Mouse (Mus musculus) erythroblast, adult 5-6 weeks (primary cell): Measurements from ENCODE around the gene Rassf1. TPM values are rescaled to one million over a fixed set of nuclear protein-coding genes. Genes with fewer than 3 reads are reported as not detected.

Experiments used
- ATAC-seq: replicated peaks from 2 replicates; pipeline ENCODE4 v1.8.0; 2016; ENCODE audit warnings: moderate number of reproducible peaks, mild to moderate bottlenecking, moderate TSS enrichment, inconsistent platforms; ENCODE audit not compliant: poor library complexity, low FRiP score, severe bottlenecking
- total RNA-seq, 2 experiments: library from RNA; stranded (forward) in 1 of 2; stranded (reverse) in 1 of 2; fragments of 150-400 nt in 1 of 2; fragments of 200-764, 138-1000 nt in 1 of 2; gene quantifications; 2 replicates each; pipeline versions ENCODE4 v1.2.3 to v1.2.4; 2015 to 2017; ENCODE audit warnings: low replicate concordance in 2 of 2

The Rassf1 gene
- total RNA-seq, 2 experiments from 2014 or later: 7.3 to 14.8 TPM

DNA sequence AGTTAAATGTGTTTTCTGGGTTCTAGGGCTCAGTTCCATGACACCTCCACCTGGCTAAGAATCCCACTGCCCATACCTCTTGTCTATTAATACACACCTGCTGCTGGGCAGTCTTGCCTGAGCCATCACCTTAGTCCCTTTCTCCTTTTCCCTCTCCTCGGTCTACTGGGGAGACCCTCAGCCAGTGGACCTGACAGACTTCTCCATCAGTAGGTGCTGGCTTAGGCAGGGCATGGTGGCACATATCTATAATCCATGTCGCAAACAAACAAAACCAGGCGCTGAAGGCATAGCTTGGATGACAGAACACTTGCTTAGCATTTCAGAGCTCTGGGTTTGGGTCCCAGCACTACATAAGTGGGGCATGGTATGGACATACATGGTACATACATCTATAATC lies 12.6 kb upstream of the Rassf1 start:
- no peak for ATAC-seq

DNA sequence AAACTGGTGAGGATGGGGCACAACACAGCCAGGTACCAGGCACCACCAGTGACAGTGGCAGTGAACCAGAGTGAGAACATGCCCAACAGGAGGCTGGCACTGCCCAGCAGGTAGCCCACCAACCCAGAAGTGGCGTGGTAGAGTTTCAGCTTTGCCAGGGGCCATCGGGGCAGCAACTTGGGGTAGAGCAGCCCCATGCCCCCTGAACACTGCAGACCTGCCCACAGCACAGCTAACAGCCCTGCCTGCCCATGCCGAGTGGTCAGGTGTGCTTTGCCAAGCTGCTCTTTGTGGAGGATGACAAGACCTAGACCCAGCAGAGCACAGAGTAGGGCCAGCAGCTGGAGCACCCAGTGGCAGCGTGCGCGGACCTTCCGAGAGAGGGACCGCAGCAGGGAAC lies 11.4 kb upstream of the Rassf1 start:
- ATAC-seq: no peak

DNA sequence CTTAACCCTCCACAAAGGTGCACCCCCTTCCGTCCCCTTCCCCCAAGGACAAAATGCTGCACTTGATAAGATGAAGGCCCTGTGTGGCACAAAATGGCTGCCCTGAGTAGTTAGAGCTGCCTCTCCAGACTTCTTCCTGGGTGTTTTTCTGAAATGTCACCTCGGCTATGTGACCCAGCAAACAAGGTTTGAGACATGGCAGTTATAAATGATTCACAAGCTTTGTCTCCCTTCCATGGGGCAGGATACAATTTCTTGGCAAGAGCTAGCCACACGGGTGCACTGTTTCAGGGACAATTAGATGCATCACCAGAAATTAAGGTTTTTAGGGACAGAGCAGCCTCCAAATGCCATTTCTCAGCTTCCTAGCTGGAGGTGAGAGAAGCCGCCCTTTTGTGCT lies 10.9 kb upstream of the Rassf1 start:
- no peak for ATAC-seq

DNA sequence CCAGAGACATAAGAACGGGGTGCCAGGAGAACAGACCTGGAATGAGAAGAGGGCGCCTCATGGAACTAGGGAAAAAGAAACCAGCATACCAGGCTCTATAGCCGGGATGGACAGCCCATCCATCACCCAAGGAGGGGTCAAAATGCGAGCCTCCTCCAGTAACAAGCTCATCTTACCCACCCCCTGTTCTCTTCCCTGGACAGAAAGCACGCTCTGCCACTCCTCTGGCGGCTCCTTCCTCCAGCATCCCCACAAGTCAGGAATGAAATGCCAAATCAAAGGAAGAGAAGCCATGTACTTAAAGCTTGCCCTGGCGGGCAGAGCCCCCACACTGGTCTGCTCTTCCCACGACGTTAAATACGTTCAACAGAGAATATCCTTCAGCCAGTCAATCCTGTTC lies 10.3 kb upstream of the Rassf1 start:
- ATAC-seq: no peak

DNA sequence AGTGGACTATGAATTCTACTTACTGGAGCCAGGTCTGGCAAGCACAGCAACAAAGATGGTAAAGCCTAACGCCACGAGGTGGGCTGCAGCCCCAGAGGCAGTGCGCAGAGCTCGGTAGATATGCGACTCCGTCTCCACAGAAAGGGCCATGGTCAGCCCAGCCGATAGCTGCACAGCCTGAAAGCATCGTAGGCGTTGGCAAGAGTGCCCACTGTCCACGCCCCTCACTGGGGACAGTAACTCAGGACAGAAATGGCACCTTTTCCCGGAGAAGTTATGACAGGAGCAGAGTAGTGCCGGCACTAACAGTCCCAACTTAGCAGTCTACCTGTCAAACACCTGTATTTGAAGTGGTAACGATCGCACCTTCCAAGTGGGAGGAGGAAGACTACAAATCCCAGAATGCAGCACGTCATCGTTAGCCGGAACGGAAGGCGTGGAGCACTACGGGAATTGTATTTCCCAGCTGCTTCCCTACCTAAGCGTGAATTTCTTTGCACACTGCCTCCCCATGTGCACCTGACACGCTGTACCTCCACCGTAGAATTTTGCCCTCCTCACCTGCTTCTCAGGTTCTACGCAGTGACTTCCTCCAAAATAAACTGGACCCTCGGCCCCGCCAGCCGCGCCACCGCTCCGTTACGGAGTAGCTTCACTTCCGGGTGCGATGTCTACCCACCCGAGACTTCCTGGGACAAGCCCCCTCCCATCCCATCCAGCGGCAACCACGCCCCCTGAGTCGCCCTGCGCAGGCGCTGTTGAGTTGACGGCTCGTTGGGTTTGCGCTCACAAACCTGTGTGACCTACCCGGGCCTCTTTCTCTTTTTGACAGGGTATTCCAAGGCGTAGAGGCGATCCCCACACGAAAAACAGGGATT lies 9.6 kb upstream of the Rassf1 start, which contains the start of the genes Cyb561d2 and Nprl2:
TSS of gene Cyb561d2 (minus strand) at position 720 of the 878 bp plus-strand sequence.
TSS of gene Nprl2 (plus strand) at position 753 of the 878 bp plus-strand sequence.
- ATAC-seq: peak; percentile 84

DNA sequence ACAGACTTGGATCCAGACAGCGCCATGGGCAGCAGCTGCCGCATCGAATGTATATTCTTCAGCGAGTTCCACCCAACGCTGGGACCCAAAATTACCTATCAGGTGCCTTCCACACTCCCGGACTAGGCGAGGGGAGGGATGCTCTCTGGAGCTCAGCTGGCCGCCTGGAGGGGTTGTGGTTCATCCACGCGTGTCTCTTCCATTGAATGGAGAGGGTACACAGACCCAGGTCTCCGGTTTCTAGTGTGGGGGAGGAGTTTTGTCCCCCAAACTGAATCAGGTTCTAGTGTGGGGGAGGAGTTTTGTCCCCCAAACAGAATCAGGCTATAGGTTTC lies 9.0 kb upstream of the Rassf1 start:
- peak; percentile 25; the same call in 1 of the 2 replicates for ATAC-seq

DNA sequence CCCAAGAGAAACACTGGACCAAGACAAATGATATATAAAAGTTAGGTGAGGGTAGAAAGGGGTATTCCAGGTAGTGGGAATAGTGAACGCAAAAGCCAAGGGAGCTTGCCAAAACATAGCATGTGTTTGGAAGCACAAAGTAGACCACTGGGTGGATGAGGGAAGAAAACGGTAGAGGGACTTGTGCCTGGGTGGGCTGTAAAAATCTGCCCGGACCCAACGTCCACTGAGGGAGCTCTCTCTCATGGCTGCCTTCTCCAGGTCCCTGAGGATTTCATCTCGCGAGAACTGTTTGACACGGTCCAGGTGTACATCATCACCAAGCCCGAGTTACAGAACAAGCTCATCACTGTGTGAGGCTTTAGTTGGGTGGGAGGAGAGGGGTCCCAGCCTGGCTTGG lies 8.6 kb upstream of the Rassf1 start:
- ATAC-seq: no peak

DNA sequence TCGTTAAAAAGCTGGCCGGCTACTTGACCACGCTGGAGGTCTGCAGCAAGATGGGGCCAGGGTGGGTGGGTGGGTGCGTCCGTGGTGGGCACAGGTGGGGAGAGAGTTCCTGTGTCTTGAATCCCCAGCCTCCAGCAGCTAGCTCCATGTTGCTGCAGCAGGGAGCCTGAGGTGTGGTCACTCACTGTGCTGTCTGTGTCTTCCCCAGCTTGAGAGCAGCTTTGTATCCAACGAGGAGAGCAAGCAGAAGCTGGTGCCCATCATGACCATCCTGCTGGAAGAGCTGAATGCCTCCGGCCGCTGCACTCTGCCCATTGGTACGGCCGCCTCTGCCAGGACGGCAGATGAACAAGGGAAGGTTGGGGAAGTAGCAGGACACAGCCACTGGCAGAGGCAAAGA lies 8.1 kb upstream of the Rassf1 start:
- ATAC-seq: no peak

DNA sequence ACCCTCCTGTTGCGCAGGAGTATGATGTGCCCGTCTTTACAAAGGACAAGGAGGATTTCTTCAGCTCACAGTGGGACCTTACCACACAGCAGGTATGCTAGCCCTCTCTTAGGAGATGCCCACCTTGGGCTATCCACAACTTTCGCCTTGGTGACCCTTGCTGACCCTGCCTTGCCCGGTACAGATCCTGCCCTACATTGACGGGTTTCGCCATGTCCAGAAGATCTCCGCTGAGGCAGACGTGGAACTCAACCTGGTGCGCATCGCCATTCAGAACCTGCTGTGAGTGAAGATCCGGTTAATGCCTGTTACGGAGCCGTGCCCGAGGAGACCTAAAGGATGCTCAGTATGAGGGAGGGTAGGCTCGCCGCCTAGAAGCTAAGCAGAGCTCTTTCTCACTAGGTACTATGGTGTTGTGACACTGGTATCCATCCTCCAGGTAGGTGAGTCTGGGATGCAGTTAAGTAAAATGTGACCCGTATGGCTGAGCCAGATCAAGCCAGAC lies 7.1 kb upstream of the Rassf1 start:
- ATAC-seq: no peak

DNA sequence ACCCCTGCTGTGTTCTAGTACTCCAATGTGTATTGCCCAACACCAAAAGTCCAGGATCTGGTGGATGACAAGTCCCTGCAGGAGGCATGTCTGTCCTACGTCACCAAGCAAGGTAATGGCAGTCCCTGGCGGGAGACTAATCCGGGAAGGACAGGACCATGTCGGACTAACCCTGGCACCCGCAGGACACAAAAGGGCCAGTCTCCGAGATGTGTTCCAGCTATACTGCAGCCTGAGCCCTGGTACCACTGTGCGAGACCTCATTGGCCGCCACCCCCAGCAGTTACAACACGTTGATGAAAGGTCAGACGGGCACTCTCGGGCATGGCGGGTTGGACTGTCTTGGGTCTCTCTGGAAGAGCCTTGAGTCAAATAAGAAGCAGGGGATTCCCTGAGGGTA lies 6.6 kb upstream of the Rassf1 start:
- no peak for ATAC-seq

DNA sequence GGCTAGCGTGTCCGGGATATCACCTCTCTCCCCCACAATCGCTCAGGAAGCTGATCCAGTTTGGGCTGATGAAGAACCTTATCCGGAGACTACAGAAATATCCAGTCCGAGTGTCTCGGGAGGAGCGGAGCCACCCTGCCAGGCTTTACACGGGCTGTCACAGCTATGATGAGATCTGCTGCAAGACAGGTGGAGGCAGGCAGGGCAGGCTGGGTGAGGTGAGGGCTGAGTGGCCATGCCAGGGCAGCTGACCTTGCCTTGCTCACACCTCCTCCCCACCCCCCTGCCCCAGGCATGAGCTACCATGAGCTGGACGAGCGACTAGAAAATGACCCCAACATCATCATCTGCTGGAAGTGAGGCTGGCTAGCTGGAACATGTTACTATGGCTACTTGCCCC lies 6.2 kb upstream of the Rassf1 start:
- ATAC-seq: no peak

DNA sequence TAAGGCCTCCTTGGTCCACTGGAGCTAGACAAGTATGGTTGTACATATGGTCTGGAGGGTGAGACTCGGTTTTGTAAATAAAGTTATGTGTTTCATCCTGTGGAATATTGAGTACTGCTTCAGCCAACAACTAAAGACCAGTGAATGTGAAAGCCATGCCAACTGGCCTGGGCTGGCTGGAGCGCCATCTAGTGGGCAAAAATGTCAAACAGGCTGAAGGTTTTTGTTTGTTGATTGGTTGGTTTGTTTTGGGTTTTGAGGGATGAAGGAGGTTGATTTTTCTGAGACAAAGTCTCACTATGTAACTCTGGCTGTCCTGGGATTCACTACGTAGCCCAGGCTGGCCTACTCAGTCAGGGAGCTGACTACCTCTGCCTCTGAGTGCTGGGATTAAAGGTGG lies 5.8 kb upstream of the Rassf1 start:
- ATAC-seq: peak; percentile 34; the same call in 1 of the 2 replicates

DNA sequence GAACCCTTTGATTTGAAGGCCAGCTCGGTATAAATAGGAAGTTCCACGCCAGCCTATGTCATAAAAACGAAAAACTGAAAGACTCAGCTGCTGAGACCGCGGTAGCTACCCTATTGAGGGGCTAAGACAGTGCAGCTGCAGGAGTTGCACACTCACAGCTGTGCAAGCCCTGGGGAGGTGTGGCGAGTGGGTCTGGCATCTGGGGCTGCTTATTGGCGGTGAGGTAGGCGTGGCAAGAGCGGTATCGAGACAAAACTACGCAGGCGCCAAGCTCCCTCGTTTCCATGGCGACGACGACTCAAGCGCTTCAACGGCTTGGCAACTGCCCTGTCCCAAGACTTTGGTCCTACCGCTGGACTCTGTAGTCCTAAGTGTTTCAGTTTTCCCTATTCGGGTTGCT lies 4.3 kb upstream of the Rassf1 start, which contains the start of gene Zmynd10:
TSS of gene Zmynd10 (plus strand) at position 273 of the 400 bp plus-strand sequence.
- peak; percentile 72 for ATAC-seq

DNA sequence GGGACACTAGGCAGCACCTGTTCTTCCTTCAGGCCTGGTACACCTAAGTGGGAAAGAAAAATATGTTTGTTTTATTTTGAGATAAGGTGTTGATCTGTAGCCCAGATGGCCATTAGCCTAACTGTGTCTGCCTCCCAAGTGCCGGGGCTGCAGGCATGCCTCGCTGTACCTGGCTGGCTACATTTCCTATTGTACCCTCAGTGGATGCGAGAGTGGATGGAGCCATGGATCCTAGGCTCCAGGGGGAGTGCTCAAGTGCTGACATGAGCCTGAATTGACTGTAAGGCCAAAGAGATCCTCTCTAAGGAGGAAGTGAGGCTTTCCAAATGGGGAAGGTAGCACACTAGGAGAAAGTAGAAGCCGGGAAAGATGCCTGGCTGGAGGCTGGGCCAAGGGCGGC lies 3.4 kb upstream of the Rassf1 start:
- no peak for ATAC-seq

DNA sequence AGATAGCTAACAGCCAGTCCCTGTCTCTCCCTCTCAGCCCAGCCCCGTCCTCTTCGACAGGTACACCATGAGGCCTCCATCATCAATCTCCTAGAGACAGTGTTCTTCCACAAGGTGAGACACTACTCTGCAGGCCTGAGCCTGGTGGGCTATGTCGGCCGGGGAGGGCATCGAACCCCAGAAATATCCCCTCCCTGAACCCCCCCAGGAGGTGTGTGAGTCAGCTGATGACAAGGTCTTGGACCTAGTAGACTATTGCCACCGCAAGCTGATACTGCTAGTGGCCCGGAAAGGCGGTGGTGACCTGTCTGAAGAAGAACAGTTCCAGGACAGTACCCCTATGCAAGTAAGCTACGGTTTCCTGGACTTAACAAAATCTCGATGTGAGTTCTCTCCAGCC lies 2.5 kb upstream of the Rassf1 start:
- no peak for ATAC-seq

DNA sequence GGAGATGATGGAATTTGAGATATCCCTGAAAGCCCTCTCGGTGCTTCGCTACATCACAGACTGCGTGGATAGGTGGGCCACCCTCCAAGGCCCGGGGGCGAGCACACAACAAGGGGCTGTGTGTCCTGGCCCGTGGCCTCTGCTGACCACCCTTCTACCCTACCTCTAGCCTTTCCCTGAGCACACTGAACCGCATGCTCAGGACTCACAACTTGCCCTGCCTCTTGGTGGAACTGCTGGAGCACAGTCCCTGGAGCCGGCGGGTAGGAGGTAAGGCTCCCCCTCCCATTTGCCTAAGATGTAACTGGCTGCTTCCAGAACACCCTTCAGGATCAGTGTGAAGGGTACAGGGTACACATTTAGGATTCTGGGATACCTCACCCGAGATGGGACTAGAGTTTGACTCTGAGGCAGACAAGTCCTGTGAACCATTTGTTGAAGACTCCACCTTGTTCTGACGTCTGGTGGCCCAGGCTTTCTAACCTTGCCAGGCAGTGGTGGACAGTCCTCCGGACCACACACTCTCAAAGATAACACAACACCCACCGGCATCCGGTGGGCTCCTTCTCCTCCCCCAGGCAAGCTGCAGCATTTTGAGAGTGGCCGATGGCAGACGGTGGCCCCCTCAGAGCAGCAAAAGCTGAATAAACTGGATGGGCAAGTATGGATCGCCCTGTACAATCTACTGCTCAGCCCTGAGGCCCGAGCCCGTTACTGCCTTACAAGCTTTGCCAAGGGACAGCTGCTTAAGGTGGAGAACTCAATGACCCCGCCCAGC lies 1.9 kb upstream of the Rassf1 start:
- no peak for ATAC-seq

DNA sequence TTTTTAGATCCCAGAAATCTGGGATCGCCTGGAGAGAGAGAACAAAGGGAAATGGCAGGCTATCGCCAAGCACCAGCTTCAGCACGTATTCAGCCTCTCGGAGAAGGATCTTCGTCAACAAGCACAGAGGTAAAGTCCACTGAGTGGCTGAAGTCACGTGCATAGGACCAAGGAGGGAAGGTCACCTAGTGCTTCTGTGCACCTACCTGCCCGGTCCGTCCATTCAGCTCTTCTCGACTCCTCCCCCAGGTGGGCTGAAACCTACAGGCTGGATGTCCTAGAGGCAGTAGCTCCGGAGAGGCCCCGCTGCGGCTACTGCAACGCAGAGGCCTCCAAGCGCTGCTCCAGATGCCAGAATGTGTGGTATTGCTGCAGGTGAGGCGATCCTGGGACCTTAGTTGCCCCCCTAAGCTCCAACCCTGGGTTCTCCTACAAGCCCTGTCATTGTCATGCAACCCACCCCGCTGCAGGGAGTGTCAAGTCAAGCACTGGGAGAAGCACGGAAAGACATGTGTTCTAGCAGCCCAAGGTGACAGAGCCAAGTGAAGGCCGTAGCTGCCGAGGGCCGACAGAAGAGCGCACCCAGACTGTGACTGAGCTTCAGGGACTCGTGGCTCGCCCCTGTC lies 751 bp upstream of the Rassf1 start:
- no peak for ATAC-seq

DNA sequence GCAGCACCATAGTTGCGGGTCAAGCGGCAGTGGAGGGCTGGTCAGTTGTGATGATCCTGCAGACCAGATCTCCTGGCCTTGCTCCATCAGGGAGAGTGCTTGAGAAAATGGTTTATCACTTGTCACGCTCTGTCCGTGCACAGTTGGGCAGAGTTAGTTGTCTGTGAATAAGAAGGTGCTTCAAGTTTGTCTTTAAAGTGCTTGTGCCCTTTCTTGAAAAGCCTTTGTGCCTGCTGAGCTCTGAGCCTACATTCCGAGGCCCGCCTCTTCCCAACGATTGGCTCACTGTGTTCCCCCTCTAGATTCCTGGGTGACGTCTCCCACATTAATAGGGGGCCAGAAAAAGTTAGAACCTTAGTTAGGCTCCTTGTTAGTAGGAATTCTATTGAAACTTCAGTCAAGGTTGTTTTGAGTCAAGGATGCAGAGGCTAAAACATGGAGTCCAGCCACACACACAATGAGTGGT lies 568 bp downstream of the Rassf1 start:
- ATAC-seq: no peak

DNA sequence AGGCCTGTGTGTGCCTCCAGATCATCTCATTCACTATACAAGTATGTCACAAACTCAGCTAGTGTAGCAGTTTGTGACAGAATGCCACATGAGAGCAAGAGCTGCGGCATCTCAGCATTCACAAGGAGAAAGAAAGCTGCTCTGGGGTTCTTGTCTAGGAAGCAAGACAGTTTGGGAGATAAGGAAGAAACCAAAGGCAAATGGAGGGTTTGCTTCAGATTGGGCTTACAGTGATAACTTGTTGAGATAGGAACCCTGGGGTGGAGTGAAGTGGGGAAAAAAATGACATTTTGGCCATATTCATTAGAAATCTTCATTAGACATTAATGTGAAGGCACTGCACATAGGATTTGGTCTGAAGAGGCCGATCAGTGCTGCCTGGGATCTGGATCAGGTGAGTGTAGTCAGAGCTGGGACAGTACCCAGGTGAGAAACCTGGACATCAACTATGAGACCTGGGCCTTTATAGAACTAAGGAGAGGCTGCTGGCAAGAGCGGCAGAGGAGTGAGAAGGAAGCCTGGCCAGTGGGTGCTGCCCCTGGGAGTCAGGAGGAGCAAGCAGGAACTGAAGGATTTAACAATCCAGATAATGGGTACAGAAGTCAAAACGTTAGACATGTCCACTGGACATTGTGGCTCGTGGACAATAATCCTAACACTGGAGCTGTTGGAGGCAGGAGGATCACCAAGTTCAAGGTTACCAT lies 1.5 kb downstream of the Rassf1 start:
- ATAC-seq: no peak
